Mouse (Mus musculus): ENCODE measurements at regions not wholly inside any gene's neighbourhood (a gene's known extent, or its start where the extent isn't known, plus 50 kb on each side); places are given as distances from the start of the nearest gene placed in this dataset.

DNA sequence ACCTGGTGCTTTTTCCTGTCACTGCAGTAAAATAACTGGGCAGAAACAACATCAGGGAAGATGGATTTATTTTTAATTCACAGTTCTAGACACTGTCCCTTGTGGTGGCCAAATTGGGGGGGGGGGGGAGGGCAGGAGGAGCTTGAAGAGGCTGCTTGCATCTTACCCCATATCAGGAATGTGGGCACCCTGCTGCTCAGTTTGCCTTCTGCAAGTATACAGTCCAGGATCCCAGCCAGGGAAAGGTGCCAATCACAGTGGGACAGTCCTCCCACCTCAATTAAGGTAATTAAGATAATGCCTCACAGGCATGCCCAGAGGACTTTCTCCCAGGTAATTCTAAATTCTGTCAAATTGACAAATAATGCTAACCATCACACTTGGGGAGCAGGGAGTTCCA lies 179.2 kb upstream of the Zmiz1 start:
- TF ChIP-seq CTCF (IDR thresholded peaks at IDR 0.05; ENCODE audit: insufficient read depth, low read depth, low read length) (no peak), POLR2A (IDR thresholded peaks at IDR 0.05; ENCODE audit: insufficient read depth, low read depth, low read length) (no peak)

Data from olfactory bulb, adult 2 months (tissue).